Mouse (Mus musculus): Measurements from ENCODE around the gene Zfp27. TPM values are rescaled to one million over a fixed set of nuclear protein-coding genes. Genes with fewer than 3 reads are reported as not detected.
A peak's percentile ranks its signal among the peaks of the same experiment; 100 is the strongest.
"Not testable (repeated sequence)": the region's sequence is repeated elsewhere in the genome, so short reads cannot be mapped to it uniquely, and the experiment has no call there.

Zfp27 gene
- polyA plus RNA-seq, 1 experiment = 1.8 TPM

DNA sequence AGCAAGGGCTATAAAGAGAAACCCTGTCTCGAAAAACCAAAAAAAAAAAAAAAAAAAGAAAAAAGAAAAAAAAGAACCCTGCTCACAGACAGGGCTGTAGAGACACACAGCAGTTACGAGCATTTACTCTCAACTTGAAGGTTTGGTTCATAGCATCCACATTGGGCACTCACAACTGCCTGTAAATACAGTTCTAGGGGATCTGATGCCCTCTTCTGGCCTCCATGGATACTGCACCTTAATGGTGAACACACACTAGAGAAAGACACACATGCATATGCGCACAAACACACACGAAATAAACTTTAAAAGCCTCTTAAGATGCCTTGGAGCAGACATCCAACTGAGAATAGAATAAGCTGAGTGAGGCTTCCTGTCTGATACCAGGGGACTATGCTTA, 8.0 kb downstream of the Zfp27 start:
- no peak for DNase-seq (ENCODE audit: low read depth, low spot score)
- 93% methylated on average over 4 of the region's 4 CpGs for WGBS

DNA sequence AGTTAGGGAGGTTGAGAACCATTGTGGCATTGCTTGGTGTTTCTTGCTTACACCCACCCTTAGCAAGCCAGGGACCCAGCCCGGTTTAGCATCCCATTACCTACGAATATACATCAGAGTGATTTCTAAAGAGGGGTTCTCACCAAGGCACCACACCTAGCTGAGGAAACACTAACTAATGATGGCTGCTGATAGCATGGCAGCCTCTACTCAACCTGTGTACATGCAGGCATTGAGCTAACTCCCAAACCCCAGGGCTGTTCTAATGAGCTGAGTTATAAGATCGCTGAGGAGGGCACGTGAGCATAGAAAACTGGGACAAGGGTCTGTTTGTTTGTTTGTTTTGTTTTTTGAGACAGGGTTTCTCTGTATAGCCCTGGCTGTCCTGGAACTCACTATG, 13.6 kb downstream of the Zfp27 start:
- no peak for DNase-seq (ENCODE audit: low read depth, low spot score)
- 96% methylated on average over 4 of the region's 4 CpGs for WGBS

DNA sequence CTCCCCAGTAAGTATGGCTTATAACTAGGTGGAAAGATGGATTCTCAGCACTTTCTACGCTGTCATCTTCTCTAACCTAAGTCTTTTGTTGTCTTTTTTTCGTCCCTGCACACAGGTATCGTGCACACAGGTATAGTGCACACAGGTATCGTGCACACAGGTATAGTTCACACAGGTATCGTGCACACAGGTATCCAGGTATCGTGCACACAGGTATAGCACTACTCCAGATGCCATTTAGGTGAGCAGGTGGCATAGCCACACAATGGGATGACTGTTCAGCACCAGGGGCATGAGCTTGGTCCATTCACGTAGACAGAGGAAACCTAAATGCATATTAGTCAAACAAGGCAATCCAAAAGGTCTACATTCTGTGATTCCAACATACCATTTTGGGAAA, 15.9 kb downstream of the Zfp27 start:
- DNase-seq (ENCODE audit: low read depth, low spot score) = no peak
- WGBS = 98% methylated on average over 7 of the region's 7 CpGs

DNA sequence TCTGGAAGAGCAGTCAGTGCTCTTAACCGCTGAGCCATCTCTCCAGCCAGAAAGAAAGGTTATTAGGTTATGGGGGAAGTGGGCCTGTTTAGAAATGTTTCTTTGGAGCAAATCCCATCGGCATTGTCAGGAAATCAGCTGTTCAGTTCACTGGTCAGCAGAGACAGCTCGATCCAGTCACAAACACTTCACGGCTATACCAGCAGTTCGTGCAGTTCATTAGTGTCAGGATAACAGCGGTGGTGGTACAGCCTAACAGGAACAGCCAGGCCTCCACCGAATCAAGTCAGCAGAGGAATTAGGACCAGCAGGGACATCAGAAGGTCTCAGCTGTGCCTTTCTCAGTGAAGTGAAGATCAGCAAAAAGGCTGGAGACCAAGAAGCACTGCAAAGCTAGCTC, 25.5 kb downstream of the Zfp27 start:
- WGBS = 85% methylated on average over 7 of the region's 7 CpGs
- DNase-seq (ENCODE audit: low read depth, low spot score) = no peak

DNA sequence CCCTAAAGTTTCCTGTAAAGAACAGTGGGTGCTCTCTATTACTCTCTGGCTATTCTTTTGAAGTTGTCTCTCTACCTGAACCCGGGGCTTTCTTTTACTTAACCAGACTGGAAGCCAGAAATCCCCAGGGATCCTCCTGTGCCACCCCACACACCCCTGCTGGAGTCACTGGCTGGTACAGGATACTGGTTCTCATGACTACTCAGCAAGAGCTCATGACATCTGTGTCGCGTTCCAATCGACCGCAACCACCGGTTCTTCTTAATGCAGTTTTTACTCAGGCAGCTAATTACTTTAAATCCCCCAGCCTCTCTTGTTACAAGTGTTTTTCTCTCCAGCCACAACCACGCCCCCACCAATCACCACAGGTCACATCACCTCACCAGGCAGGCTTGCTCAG, 26.3 kb downstream of the Zfp27 start:
- WGBS = 81% methylated on average over 7 of the region's 7 CpGs

DNA sequence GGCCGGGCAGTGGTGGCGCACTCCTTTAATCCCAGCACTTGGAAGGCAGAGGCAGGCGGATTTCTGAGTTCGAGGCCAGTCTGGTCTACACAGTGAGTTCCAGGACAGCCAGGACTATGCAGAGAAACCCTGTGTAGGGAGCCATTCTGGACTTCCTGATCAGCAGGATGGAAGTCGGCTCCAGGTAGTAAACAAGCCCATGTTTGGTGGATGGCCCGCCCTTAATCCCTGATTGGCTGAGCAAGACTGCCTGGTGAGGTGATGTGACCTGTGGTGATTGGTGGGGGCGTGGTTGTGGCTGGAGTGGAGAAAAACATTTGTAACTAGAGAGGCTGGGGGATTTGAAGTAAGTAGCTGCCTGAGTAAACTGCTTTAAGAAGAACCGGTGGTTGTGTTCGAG, 28.8 kb downstream of the Zfp27 start:
- DNase-seq (ENCODE audit: low read depth, low spot score) = not testable (repeated sequence)
- 96% methylated on average over 9 of the region's 9 CpGs for WGBS

More for the DNA sequence above, 26.3 kb downstream of the Zfp27 start:
- DNase-seq (ENCODE audit: low read depth, low spot score) = no peak

DNA sequence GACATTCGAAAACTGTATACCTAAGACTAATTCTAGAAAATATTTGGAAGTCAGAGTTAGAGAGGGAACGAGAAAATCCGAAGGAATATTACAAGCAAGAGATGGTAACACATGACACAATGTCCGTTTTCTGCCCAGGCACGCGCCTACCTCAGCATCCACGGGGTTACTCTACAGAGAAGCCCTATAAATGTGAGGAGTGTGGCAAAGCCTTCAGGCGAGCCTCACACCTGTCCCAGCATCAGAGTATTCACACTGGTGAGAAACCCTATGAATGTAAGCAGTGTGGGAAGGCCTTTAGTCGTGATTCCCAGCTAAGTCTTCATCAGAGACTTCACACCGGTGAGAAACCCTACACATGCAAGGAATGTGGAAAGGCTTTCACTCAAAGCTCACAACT, 32.1 kb downstream of the Zfp27 start:
- DNase-seq (ENCODE audit: low read depth, low spot score) = no peak
- WGBS = 96% methylated on average over 10 of the region's 10 CpGs

DNA sequence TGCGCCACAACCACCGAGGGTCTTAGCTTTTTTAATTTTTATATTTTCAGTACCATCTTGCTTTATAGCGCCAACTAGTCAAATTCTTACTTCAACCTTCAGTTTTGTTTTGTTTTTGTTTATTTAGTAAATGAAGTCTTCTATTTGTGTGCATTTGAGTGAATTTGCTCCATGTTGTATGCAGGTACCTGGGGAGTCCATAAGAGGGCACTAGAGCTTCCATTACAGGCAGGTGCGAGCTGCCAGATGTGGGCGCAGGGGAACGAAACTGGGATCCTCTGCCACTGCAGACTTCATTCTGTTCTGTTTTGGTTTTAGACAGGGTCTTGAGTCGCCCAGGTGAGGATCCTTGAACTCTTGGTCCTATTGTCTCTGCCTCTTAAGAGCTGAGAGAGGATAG, 44.7 kb downstream of the Zfp27 start:
- DNase-seq (ENCODE audit: low read depth, low spot score) = no peak
- 93% methylated on average over 7 of the region's 7 CpGs for WGBS

DNA sequence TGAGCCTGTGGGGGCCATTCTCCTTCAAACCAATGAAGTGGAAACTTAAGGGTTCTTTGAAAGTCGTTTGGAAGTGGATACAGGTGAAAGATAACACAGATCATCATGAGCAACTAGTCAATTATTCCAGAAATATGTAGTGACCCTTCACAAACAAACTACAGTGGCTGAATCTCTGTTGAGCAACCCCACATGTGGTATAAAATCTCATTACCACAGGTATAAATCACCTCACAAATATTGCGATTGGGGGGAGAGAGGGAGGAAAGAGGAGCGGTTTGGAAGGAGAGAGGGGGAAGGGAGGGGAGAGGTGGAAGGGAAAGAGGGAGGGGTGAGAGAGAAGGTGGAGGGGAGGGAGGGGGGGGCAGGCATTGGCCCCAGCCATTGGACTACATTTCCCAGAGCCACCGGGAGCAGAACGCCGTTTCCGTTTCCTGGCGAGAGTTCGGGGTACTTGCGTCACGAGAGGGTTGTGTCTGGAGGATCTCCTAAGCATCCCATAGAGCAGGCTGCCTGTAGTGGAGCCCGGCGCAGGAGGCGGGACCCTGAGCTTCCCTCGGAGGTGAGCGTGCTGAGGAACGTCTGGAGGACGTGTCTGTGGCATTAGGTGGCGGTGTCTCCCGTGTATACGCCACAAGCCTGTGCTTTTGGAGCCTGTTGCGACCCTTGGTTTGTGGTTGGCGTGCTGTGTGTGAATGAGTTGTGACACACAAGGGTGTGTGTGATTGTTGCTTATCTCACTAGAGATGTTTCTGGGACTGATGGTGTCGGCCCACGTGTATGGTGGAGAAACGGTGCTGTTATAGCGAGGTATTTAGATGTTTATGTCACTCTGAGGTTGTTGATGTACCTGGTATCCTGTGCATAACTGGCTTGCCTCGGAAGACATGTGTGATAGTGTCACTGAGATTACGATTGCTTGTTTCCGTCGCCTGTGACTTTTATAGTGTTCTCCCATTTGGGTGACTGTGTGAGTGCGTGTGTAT, 46.5 kb downstream of the Zfp27 start, which contains the start of gene Zfp420:
Gene Zfp420, plus strand, starts transcription at position 448 of the 986 bp plus-strand sequence.
- DNase-seq (ENCODE audit: low read depth, low spot score) = peak; percentile 83
- WGBS = 2% methylated on average over 32 of the region's 32 CpGs

DNA sequence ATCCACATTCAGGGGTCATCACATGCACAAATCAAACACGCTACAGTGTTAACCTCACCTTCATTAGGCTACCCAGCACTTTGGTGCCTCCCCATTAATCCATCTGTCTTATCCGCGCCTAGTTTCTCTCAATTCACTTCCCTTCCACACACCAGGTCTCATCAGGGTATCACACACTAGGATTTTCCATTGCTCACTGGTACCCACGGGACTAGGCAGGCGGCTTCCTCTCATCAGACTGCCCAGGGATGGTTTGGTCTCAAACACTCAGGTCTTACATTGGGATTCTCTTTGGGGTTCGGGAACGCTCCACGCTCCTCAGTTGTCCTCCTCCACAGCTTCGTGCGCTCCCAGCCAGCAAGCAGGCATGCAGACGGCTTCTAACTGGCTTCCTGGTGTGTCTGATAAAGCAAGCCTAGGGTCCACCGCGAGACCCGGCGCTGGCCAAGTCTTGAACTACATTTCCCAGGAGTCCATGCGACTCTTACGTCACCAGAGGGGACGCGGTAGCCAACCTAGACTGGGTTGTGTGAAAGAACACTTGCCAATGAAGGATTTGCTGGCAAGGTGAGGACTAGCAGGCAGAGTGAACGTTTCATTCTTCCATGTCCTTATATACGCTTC, 53.0 kb downstream of the Zfp27 start, which contains the start of gene Zfp940:
Gene Zfp940, minus strand, starts transcription at position 451 of the 624 bp plus-strand sequence.
- 1% methylated on average over 21 of the region's 21 CpGs for WGBS
- peak; percentile 64 for DNase-seq (ENCODE audit: low read depth, low spot score)

DNA sequence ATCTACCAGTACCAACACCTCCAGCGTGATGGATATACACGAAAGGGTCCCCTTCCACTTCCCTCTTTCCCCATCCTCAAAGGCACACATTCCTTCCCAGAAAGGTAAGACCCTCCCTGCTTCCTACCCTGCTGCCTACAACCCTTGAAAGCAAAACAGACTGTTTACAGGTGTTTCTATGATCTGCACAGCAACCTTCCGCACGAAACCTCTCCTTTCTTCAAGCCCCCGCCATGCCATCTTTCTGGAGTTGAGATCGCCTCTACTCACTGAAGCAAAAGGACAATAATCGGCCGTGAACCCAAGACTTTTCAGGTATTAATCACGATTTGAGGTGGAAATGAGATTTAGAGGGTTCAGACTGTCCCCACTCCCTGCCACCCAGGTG, 53.5 kb downstream of the Zfp27 start:
- no peak for DNase-seq (ENCODE audit: low read depth, low spot score)
- 48% methylated on average over 9 of the region's 9 CpGs for WGBS

DNA sequence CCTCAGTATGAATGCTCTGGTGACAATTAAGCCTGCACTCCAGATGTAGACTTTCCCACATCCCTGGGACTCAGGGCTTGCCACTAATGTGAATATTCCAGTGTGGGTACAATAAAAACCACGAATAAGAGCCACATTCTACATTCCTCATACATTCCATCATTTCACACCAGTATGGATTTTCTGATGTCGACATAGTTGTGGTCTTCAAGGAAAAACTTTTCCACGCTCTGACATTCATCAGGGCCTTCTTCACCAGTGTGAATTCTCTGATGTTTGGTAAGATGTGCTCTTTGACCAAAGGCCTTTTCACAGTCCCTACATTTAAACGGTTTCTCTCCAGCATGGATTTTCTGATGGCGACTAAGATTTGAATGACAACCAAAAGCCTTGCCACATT, 61.8 kb downstream of the Zfp27 start:
- WGBS = 90% methylated on average over 5 of the region's 5 CpGs
- no peak for DNase-seq (ENCODE audit: low read depth, low spot score)

Other genes starting within 250 kb of the Zfp27 start
- 0.02 TPM in 1 of 2 replicates, not detected in the other for gene Catsperg2, start 179.5 kb downstream of the Zfp27 start, polyA plus RNA-seq (2012; rRNA removed)
- 2.9 and 4.9 TPM in 2 replicates for gene Zfp84, start 138.0 kb downstream of the Zfp27 start, polyA plus RNA-seq (2012; rRNA removed)
- 0.46 and 0.73 TPM in 2 replicates for gene Zfp30, start 122.6 kb downstream of the Zfp27 start, polyA plus RNA-seq (2012; rRNA removed)
- 2.0 and 2.9 TPM in 2 replicates for gene Zfp790, start 90.5 kb downstream of the Zfp27 start, polyA plus RNA-seq (2012; rRNA removed)
- gene Zfp940, start 52.9 kb downstream of the Zfp27 start, polyA plus RNA-seq (2012; rRNA removed) = 0.16 and 0.43 TPM in 2 replicates
- 0.66 and 0.82 TPM in 2 replicates for gene Zfp420, start 46.6 kb downstream of the Zfp27 start, polyA plus RNA-seq (2012; rRNA removed)
- gene Zfp383, start 1.7 kb upstream of the Zfp27 start, polyA plus RNA-seq (2012; rRNA removed) = 0.50 and 0.53 TPM in 2 replicates
- 1.2 and 1.7 TPM in 2 replicates for gene Zfp74, start 47.5 kb upstream of the Zfp27 start, polyA plus RNA-seq (2012; rRNA removed)
- 4.1 and 5.5 TPM in 2 replicates for gene Zfp568, start 77.4 kb upstream of the Zfp27 start, polyA plus RNA-seq (2012; rRNA removed)
- 1.1 and 2.5 TPM in 2 replicates for gene Zfp14, start 144.8 kb upstream of the Zfp27 start, polyA plus RNA-seq (2012; rRNA removed)
- gene Zfp82, start 166.3 kb upstream of the Zfp27 start, polyA plus RNA-seq (2012; rRNA removed) = 0.25 and 0.35 TPM in 2 replicates
- gene Gm26920, start 183.8 kb upstream of the Zfp27 start, polyA plus RNA-seq (2012; rRNA removed) = 0.25 TPM in 1 of 2 replicates, not detected in the other
- 1.0 and 1.2 TPM in 2 replicates for gene Zfp566, start 184.0 kb upstream of the Zfp27 start, polyA plus RNA-seq (2012; rRNA removed)
- gene Zfp260, start 188.2 kb upstream of the Zfp27 start, polyA plus RNA-seq (2012; rRNA removed) = 11.4 and 12.5 TPM in 2 replicates
- 0.20 and 1.2 TPM in 2 replicates for gene Zfp382, start 215.4 kb upstream of the Zfp27 start, polyA plus RNA-seq (2012; rRNA removed)